Mouse (Mus musculus) intestine, embryonic 15.5 days (tissue): ENCODE measurements around the gene Gm28035. TPM values are rescaled to one million over a fixed set of nuclear protein-coding genes. Genes with fewer than 3 reads are reported as not detected.
A peak's percentile ranks its signal among the peaks of the same experiment; 100 is the strongest.

Experiments
- ATAC-seq: fragments of 200-750 bp; cut with Nextera tagmentation; 2 replicates; pipeline ENCODE4 v1.8.0; 2017; ENCODE audit warnings: moderate TSS enrichment, moderate library complexity
- H3K27ac ChIP-seq: fragments of 300-500 bp; sonication (generic); 2 replicates; pipeline ENCODE4 v1.5.1; 2015; ENCODE audit warnings: mild to moderate bottlenecking, inconsistent platforms
- H3K27me3 ChIP-seq: fragments of 300-500 bp; sonication (generic); replicated peaks from 2 replicates; pipeline ENCODE4 v1.6.1; 2015; ENCODE audit warnings: inconsistent platforms
- H3K36me3 ChIP-seq: fragments of 300-500 bp; sonication (generic); 2 replicates; pipeline ENCODE4 v1.6.1; 2015; ENCODE audit warnings: inconsistent platforms
- H3K4me1 ChIP-seq: fragments of 300-500 bp; sonication (generic); replicated peaks from 2 replicates; pipeline ENCODE4 v1.6.1; 2015; ENCODE audit warnings: inconsistent platforms
- H3K4me2 ChIP-seq: fragments of 300-500 bp; sonication (generic); replicated peaks from 2 replicates; pipeline ENCODE4 v1.6.1; 2015; ENCODE audit warnings: mild to moderate bottlenecking, inconsistent platforms
- H3K4me3 ChIP-seq: fragments of 300-500 bp; sonication (generic); replicated peaks from 2 replicates; pipeline ENCODE4 v1.5.1; 2015; ENCODE audit warnings: inconsistent platforms
- H3K9ac ChIP-seq: fragments of 300-500 bp; sonication (generic); 2 replicates; pipeline ENCODE4 v1.6.1; 2015; ENCODE audit warnings: inconsistent platforms
- H3K9me3 ChIP-seq: fragments of 300-500 bp; sonication (generic); 2 replicates; pipeline ENCODE4 v1.6.1; 2016; ENCODE audit warnings: inconsistent platforms
- WGBS: fragments of 180-500 bp; shearing (Covaris S2); methylation state at CpG from one replicate; pipeline ENCODE4 v1.1.7; 2015; 5-methylcytosine and 5-hydroxymethylcytosine counted together
- polyA plus RNA-seq: library from polyadenylated mRNA; unstranded; fragments of >200 nt; fragmentation: Nextera tagmentation; extraction: Ambion mirVana; gene quantifications from 2 replicates; pipeline ENCODE4 v1.2.1, GENCODE M21; 2015

Gm28035 gene
- polyA plus RNA-seq, 1 experiment from 2014 or later: 0.29 TPM

DNA sequence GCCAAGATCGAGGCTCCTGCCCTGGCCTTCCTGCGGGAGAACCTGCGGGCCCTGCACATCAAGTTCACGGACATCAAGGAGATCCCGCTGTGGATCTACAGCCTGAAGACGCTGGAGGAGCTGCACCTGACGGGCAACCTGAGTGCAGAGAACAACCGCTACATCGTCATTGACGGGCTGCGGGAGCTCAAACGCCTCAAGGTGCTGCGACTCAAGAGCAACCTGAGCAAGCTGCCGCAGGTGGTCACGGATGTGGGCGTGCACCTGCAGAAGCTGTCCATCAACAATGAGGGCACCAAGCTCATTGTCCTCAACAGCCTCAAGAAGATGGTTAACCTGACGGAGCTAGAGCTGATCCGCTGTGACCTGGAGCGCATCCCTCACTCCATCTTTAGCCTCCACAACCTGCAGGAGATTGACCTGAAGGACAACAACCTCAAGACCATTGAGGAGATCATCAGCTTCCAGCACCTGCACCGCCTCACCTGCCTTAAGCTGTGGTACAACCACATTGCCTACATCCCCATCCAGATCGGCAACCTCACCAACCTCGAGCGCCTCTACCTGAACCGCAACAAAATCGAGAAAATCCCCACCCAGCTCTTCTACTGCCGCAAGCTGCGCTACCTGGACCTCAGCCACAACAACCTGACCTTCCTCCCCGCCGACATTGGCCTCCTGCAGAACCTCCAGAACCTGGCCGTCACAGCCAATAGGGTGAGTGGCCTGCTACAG lies 16.4 kb downstream of the Gm28035 start:
- Histone ChIP-seq H3K27me3 (no peaks in the 10 kb centered on the region), H3K4me3 (no peak overlapping the region), H3K36me3 (peaks cover 34% of the 10 kb centered on the region), H3K9me3 (no peaks in the 10 kb centered on the region), H3K27ac (no peak overlapping the region), H3K9ac (no peak overlapping the region), H3K4me2 (no peak overlapping the region), H3K4me1 (peaks cover 11% of the 10 kb centered on the region)
- 96% methylated on average over 30 of the region's 30 CpGs for WGBS
- ATAC-seq: no peak

GRCm38 (mm10) chr2:30257699-30258460 lies 17.5 kb downstream of the Gm28035 start:
- H3K27ac ChIP-seq: no peak overlapping the region
- no peak for ATAC-seq
- no peak overlapping the region for H3K4me3 ChIP-seq
- 80% methylated on average over 7 of the region's 7 CpGs for WGBS
- 0 out of 2 replicates have a peak, but pooled peaks cover under 1% of the 10 kb centered on the region for H3K4me1 ChIP-seq
- H3K27me3 ChIP-seq: no peaks in the 10 kb centered on the region
- peaks cover 40% of the 10 kb centered on the region for H3K36me3 ChIP-seq
- no peak overlapping the region for H3K4me2 ChIP-seq
- H3K9ac ChIP-seq: no peak overlapping the region
- H3K9me3 ChIP-seq: no peaks in the 10 kb centered on the region

- H3K9me3 ChIP-seq: no peaks in the 10 kb centered on the region
- no peak for ATAC-seq
- H3K36me3 ChIP-seq: peaks cover 46% of the 10 kb centered on the region
- H3K4me1 ChIP-seq: peaks cover 5% of the 10 kb centered on the region; the same call in 1 of the 2 replicates
- H3K9ac ChIP-seq: no peak overlapping the region
- H3K27ac ChIP-seq: no peak overlapping the region
- no peak overlapping the region for H3K4me3 ChIP-seq
- no peak overlapping the region for H3K4me2 ChIP-seq
- H3K27me3 ChIP-seq: no peaks in the 10 kb centered on the region
- 74% methylated on average over 4 of the region's 4 CpGs for WGBS
Measured at GRCm38 (mm10) chr2:30258600-30258999, 18.2 kb downstream of the Gm28035 start.

GRCm38 (mm10) chr2:30259131-30260064 lies 19.0 kb downstream of the Gm28035 start:
- Histone ChIP-seq H3K4me1 (peaks cover 5% of the 10 kb centered on the region), H3K4me3 (no peak overlapping the region), H3K36me3 (peaks cover 50% of the 10 kb centered on the region), H3K9ac (no peak overlapping the region), H3K27ac (no peak overlapping the region), H3K4me2 (no peak overlapping the region), H3K27me3 (no peaks in the 10 kb centered on the region), H3K9me3 (no peaks in the 10 kb centered on the region)
- no peak for ATAC-seq
- WGBS: 86% methylated on average over 15 of the region's 15 CpGs

- no peaks in the 10 kb centered on the region for H3K9me3 ChIP-seq
- no peak overlapping the region for H3K4me2 ChIP-seq
- no peak overlapping the region for H3K4me3 ChIP-seq
- ATAC-seq: no peak
- H3K9ac ChIP-seq: no peak overlapping the region
- H3K27me3 ChIP-seq: no peaks in the 10 kb centered on the region
- peaks cover 36% of the 10 kb centered on the region for H3K36me3 ChIP-seq
- H3K4me1 ChIP-seq: peaks cover 23% of the 10 kb centered on the region
- 83% methylated on average over 4 of the region's 4 CpGs for WGBS
- H3K27ac ChIP-seq: no peak overlapping the region
Measured at GRCm38 (mm10) chr2:30261064-30261736, 20.8 kb downstream of the Gm28035 start.

GRCm38 (mm10) chr2:30261921-30262839 lies 21.8 kb downstream of the Gm28035 start:
- H3K9ac ChIP-seq: no peak overlapping the region
- no peak for ATAC-seq
- WGBS: 90% methylated on average over 18 of the region's 18 CpGs
- no peak overlapping the region for H3K4me2 ChIP-seq
- no peak overlapping the region for H3K27ac ChIP-seq
- H3K4me3 ChIP-seq: no peak overlapping the region
- H3K36me3 ChIP-seq: peaks cover 26% of the 10 kb centered on the region
- H3K27me3 ChIP-seq: no peaks in the 10 kb centered on the region
- H3K4me1 ChIP-seq: peaks cover 33% of the 10 kb centered on the region
- no peaks in the 10 kb centered on the region for H3K9me3 ChIP-seq

- Histone ChIP-seq H3K27ac (0 out of 2 replicates have a peak overlapping the region, but pooled peaks have one; percentile 9), H3K4me3 (no peak overlapping the region), H3K27me3 (no peaks in the 10 kb centered on the region), H3K36me3 (peaks cover 25% of the 10 kb centered on the region), H3K4me2 (no peak overlapping the region), H3K4me1 (peaks cover 33% of the 10 kb centered on the region), H3K9ac (no peak overlapping the region), H3K9me3 (no peaks in the 10 kb centered on the region)
- ATAC-seq: no peak
- 57% methylated on average over 4 of the region's 4 CpGs for WGBS
Measured at GRCm38 (mm10) chr2:30262840-30263441, 22.6 kb downstream of the Gm28035 start.

DNA sequence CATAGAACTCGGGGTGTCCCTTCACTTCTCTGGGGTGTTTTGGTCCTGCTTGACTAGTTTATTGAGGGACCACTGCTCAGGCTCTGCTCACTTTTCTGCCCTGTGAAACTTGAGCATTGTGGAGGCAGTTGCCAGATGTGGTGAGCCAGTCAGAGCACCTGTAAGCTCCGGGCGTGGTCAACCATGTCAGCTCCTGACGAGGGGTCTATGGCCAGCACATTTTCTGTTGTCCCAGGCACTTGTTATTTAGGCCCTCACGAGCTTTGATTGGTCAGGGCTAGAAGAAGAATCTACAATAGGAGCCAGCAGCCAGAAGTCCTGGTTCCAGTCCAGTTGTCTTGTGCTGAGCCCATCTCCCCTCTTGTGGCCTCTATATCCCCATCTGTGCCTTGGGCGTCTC lies 23.4 kb downstream of the Gm28035 start:
- Histone ChIP-seq H3K4me2 (no peak overlapping the region), H3K9me3 (no peaks in the 10 kb centered on the region), H3K4me1 (peaks cover 33% of the 10 kb centered on the region), H3K27ac (no peak overlapping the region), H3K4me3 (no peak overlapping the region), H3K27me3 (no peaks in the 10 kb centered on the region), H3K9ac (no peak overlapping the region), H3K36me3 (peaks cover 24% of the 10 kb centered on the region)
- ATAC-seq: no peak
- WGBS: 88% methylated on average over 6 of the region's 6 CpGs

DNA sequence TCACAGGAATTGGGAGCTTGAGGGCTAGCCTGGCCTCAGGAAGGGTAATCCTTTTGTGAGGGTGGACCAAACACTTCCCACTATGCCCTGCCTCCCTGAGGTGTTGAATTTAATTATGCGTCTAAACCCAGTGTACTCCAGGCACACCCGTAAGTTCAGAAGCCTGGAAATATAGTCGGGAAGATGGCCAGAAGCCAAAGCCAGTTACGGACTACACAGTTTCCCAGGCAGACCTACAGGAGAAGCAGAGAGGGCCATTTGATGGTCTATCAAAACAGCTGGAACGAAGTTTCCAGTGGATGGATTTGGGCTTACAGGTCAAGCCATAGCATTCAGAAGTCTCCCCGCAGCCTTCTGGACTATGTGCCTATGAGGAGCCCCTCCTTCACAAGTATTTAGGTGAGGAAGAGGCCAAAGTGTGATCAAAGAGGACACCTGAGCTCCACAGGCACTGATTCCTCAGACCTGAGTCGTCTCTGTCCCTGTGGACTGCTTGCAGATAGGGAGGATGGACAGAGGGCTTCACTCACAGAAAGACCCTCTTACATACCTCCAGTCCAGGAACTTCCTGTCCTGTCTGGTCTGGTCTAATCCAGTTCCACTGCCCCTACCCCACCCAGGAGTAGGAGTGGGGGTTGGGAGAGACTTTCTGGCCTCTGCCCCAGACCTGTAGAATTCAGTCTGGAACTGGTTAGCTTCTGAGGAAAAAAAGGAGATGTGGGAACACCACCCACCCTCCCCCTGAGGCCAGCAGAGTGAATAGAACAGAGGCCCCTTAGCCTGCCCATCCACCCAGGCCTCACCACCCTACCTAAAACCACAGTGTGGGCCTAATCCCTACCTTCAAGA lies 24.5 kb downstream of the Gm28035 start:
- 55% methylated on average over 7 of the region's 7 CpGs for WGBS
- no peak for ATAC-seq
- Histone ChIP-seq H3K9ac (no peak overlapping the region), H3K27ac (peak overlapping the region; percentile 91), H3K36me3 (peaks cover 19% of the 10 kb centered on the region), H3K9me3 (no peaks in the 10 kb centered on the region), H3K4me3 (no peak overlapping the region), H3K27me3 (no peaks in the 10 kb centered on the region), H3K4me1 (peaks cover 38% of the 10 kb centered on the region), H3K4me2 (no peak overlapping the region)

DNA sequence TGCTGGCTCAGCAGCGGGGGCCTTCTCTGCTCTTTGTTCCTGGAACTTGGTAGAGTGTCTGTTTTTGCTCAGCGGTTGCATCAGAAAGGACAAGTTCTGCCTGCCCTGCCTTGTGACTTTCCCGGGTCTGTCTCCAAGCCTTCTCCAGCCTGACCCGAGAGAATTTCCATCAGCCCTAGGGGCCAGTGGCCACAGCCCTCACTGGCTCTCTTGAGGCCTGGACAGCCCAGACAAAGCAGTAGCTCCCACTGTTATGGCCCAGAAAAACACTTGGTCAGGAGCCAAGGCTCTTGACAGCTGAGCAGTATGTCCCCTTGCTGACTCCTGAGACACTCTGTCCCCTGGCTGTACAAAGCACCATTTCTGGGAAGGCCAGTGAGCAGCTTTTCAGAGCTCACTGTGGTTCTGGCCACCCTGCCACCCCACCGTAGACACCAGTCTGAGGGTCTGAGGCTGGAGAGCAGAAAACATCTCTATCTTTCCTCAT lies 25.4 kb downstream of the Gm28035 start, which contains the start of gene Phyhd1:
Gene Phyhd1, plus strand, starts transcription at position 437 of the 487 bp plus-strand sequence.
- peak within 1 kb of the TSS; percentile 12; the same call in 1 of the 2 replicates for H3K4me3 ChIP-seq
- peak within 1 kb of the TSS; percentile 91 for H3K27ac ChIP-seq
- H3K36me3 ChIP-seq: peaks cover 17% of the 10 kb centered on the region
- no peaks in the 10 kb centered on the region for H3K27me3 ChIP-seq
- H3K9ac ChIP-seq: peak within 1 kb of the TSS; percentile 20
- ATAC-seq: no peak
- peak within 1 kb of the TSS; percentile 42 for H3K4me2 ChIP-seq
- H3K4me1 ChIP-seq: peaks cover 40% of the 10 kb centered on the region
- 42% methylated on average over 5 of the region's 5 CpGs for WGBS
- no peaks in the 10 kb centered on the region for H3K9me3 ChIP-seq
